Mouse (Mus musculus) ES-E14 (cell line): ENCODE data around the gene Tmem132b. TPM values are rescaled to one million over a fixed set of nuclear protein-coding genes. Genes with fewer than 3 reads are reported as not detected.

ENCODE experiments used
- DNase-seq: peaks from one replicate; pipeline ENCODE4 v3.0.0-alpha.2; 2013; ENCODE audit warnings: low read depth, low spot score
- H3K27ac ChIP-seq: 2 replicates; pipeline ENCODE4 v1.5.1; 2012; ENCODE audit warnings: low read depth, mild to moderate bottlenecking, low read length, moderate library complexity, mixed read lengths; ENCODE audit not compliant: poor library complexity, insufficient read depth, severe bottlenecking
- H3K36me3 ChIP-seq: 2 replicates; pipeline ENCODE4 v1.6.1; 2012; ENCODE audit warnings: mild to moderate bottlenecking, low read length, moderate library complexity, mixed read lengths; ENCODE audit not compliant: control insufficient read depth, poor library complexity, insufficient read depth, severe bottlenecking
- H3K4me1 ChIP-seq, 2 experiments: fragments of 150-350 bp in 1 of 2; sonication (generic) in 1 of 2; 2 replicates each; pipeline ENCODE4 v1.6.1; 2012; ENCODE audit warnings: low read length in 2 of 2, mild to moderate bottlenecking in 1 of 2, mixed read lengths in 1 of 2; ENCODE audit not compliant: control insufficient read depth in 2 of 2, insufficient read depth in 2 of 2, poor library complexity in 1 of 2
- H3K4me3 ChIP-seq, 2 experiments: fragments of 150-350 bp in 1 of 2; sonication (generic) in 1 of 2; 2 replicates each; pipeline ENCODE4 v1.5.1; 2012; ENCODE audit warnings: low read length in 2 of 2, low read depth in 1 of 2, mild to moderate bottlenecking in 1 of 2, mixed read lengths in 1 of 2; ENCODE audit not compliant: insufficient read depth in 1 of 2, poor library complexity in 1 of 2, severe bottlenecking in 1 of 2
- H3K9ac ChIP-seq: 2 replicates; pipeline ENCODE4 v1.6.1; 2012; ENCODE audit warnings: low read depth, mild to moderate bottlenecking, low read length, mixed read lengths; ENCODE audit not compliant: poor library complexity, insufficient read depth, severe bottlenecking
- H3K9me3 ChIP-seq: fragments of 150-350 bp; sonication (generic); 2 replicates; pipeline ENCODE4 v1.6.1; 2012; ENCODE audit warnings: low read depth, mild to moderate bottlenecking, low read length; ENCODE audit not compliant: control insufficient read depth, insufficient read depth
- CHD2 ChIP-seq: IDR thresholded peaks from 2 replicates; pipeline ENCODE4 v1.6.1; 2014; ENCODE audit warnings: mild to moderate bottlenecking, low read depth, low read length, inconsistent platforms
- HCFC1 ChIP-seq: IDR thresholded peaks from 2 replicates; pipeline ENCODE4 v1.6.1; 2012; ENCODE audit warnings: low read length, inconsistent platforms, borderline replicate concordance; ENCODE audit not compliant: insufficient read depth
- MAFK ChIP-seq: IDR thresholded peaks from 2 replicates; pipeline ENCODE4 v1.6.1; 2014; ENCODE audit warnings: mild to moderate bottlenecking, low read depth, low read length, inconsistent platforms; ENCODE audit not compliant: insufficient read depth
- ZC3H11A ChIP-seq: IDR thresholded peaks from 2 replicates; pipeline ENCODE4 v1.6.1; 2012; ENCODE audit warnings: low read depth, mild to moderate bottlenecking, inconsistent platforms, low read length, borderline replicate concordance
- ZNF384 ChIP-seq: IDR thresholded peaks from 2 replicates; pipeline ENCODE4 v1.6.1; 2012; ENCODE audit warnings: low read depth, low read length, inconsistent platforms
- in situ Hi-C, 2 experiments: fragments of 600-800 bp; cut with MboI; formaldehyde crosslinking; loops; one replicate each; pipeline ENCODE4 v1.15.1; 2025; ENCODE audit warnings: low sequenced_read_pairs in 2 of 2, inconsistent platforms in 1 of 2; ENCODE audit not compliant: unreplicated experiment in 2 of 2
- total RNA-seq: library from RNA; depleted of rRNA; stranded (reverse); fragments of 300-350 nt; gene quantifications from 2 replicates; pipeline ENCODE4 v1.2.3, GENCODE M21; 2012

Tmem132b gene
- total RNA-seq, 1 experiment = 0.13 TPM

DNA sequence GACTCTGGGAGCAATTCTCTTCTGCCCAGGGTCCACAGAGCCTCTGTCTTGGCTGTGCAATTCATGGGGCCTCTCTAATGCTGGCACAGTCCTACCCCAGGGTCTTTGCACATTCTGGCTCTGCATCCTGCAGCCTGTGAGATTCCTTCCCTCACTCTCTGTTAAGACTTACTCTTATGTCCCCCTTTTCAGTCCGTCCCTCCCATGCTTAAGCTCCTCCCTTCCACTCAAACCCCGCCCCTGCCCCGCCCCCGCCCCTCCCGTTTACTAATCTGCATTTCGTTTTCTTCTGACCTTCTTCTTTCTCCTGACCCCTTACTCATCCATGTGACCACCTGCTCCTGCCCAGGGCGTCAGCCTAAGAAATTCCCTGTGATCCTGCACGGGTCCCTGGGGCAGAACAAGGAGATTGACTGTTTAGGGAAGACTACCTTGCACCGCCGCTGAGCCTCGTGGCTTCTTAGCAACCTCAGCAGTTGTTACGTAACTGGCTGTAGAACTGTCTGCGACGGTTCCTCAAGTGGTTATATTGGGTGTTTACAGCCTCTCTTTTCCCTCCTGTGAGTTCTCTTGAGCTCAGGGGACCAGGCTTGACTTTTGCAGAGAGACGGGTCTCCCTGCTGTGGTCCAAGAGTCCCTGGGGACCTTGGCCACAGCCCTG, 10.5 kb upstream of the Tmem132b start:
- Histone ChIP-seq H3K4me1 (peaks cover 0 to 20% of the 10 kb centered on the region in 2 experiments; a peak in 3 of 4 replicates), H3K27ac (0 out of 2 replicates have a peak overlapping the region, but pooled peaks have one; percentile 15), H3K9me3 (no peaks in the 10 kb centered on the region), H3K9ac (peak overlapping the region; percentile 49; the same call in 1 of the 2 replicates), H3K36me3 (peaks cover 5% of the 10 kb centered on the region; the same call in 1 of the 2 replicates), H3K4me3 (peak overlapping the region; percentile 29 to 55; a peak in 3 of 4 replicates)
- DNase-seq = no peak
- TF ChIP-seq MAFK (peak; percentile 58; the same call in 1 of the 2 replicates), HCFC1 (no peak)
- in situ Hi-C loops = no loop called here

DNA sequence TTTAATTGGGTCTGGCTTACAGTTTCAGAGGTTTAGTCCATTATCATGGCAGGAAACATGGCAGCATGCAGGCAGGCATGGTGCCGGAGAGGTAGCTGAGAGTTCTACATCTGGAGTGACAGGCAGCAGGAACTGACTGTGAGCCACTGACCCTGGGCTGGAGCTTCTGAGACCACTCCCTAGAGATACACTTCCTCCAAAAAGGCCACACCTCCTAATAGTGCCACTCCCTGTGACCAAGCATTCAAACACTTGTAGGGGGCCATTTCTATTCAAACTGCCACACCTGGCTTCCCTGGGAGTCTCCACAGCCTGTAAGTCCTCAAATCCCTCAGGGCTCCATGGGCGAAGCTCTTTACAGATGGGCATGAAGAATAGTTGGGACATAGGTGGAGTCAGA, 8.2 kb upstream of the Tmem132b start:
- peaks cover 0 to 18% of the 10 kb centered on the region in 2 experiments; a peak in 3 of 4 replicates for H3K4me1 ChIP-seq
- DNase-seq = no peak
- TF ChIP-seq MAFK (no peak), CHD2 (no peak), ZNF384 (no peak), HCFC1 (no peak), ZC3H11A (no peak)
- no peaks in the 10 kb centered on the region for H3K9me3 ChIP-seq
- no peak overlapping the region for H3K4me3 ChIP-seq
- in situ Hi-C loops = no loop called here
- no peak overlapping the region for H3K27ac ChIP-seq
- H3K36me3 ChIP-seq = no peaks in the 10 kb centered on the region
- H3K9ac ChIP-seq = no peak overlapping the region

DNA sequence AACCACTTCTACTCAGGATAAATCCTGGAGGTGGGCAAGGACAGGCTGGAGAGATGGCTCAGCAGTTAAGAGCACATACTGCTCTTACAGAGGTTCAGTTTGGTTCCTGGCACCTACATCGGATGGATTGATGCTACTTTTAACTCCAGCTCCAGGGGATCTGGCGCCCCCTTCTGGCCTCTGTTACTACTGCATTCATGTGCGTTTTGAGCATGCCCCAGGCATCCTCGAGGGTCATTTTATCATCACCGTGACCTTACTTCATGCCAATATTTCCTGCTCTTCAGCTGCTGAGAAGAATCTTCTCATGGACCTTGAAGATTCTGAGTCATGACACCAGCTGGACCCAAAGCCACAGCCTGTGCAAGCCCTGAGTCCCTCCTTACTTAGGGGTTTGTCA, 6.1 kb upstream of the Tmem132b start:
- H3K27ac ChIP-seq = no peak overlapping the region
- no peak overlapping the region for H3K9ac ChIP-seq
- no peak overlapping the region for H3K4me3 ChIP-seq
- in situ Hi-C loops = no loop called here
- DNase-seq = no peak
- no peaks in the 10 kb centered on the region for H3K36me3 ChIP-seq
- H3K4me1 ChIP-seq = peaks cover 0 to 18% of the 10 kb centered on the region in 2 experiments; a peak in 3 of 4 replicates
- 0 out of 2 replicates have a peak, but pooled peaks have one; percentile 25 for TF ChIP-seq ZC3H11A
- TF ChIP-seq CHD2 = no peak
- TF ChIP-seq ZNF384 = no peak
- H3K9me3 ChIP-seq = no peaks in the 10 kb centered on the region

DNA sequence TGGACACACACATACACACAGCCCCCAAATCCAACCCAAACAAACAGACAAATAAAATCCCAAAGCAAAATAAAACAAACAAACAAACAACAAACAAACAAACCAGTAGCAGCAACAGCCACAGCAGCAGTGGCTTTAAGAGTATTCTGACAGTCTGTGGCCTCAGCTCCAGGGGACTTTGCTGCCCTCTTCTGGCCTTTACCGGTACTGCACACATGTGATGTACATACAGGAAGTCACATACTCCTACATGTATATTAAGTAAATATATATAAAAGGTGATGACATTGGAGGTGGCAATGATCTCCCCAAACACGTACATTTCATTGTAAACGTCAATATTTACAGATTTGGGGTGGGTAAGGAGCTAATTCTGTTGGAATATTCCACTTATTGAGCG, 5.1 kb upstream of the Tmem132b start:
- in situ Hi-C loops = no loop called here
- TF ChIP-seq CHD2 = no peak
- no peak for TF ChIP-seq ZNF384
- TF ChIP-seq ZC3H11A = no peak
- Histone ChIP-seq H3K4me1 (peaks cover 0 to 14% of the 10 kb centered on the region in 2 experiments; a peak in 2 of 4 replicates), H3K9me3 (no peaks in the 10 kb centered on the region), H3K4me3 (no peak overlapping the region), H3K36me3 (no peaks in the 10 kb centered on the region), H3K27ac (no peak overlapping the region), H3K9ac (no peak overlapping the region)
- no peak for DNase-seq

DNA sequence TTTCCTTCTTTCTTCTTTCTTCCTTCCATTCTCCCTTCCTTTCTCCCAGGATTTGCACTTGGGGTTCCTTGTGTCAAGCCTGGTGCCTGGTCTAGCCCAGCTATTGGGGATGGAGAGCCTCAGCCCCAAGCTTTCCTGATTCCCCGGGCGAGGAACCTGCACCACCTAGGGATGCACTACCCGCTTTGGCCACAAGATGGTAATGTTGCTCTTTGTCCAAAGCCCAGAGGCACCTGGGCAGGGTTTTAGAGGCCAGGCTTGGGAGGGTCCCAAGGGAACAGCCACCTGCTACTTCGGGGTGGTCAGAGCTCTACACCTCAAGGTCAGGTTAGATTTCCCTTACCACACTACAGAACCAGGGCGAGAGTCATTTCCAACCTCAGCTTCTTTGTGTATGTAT, 2.5 kb upstream of the Tmem132b start:
- in situ Hi-C loops = no loop called here
- H3K9ac ChIP-seq = no peak overlapping the region
- no peak for DNase-seq
- TF ChIP-seq MAFK (no peak), ZC3H11A (peak; percentile 64; the same call in 1 of the 2 replicates)
- no peaks in the 10 kb centered on the region for H3K36me3 ChIP-seq
- H3K27ac ChIP-seq = no peak overlapping the region
- no peak overlapping the region for H3K4me3 ChIP-seq
- peaks cover 0 to 12% of the 10 kb centered on the region in 2 experiments; a peak in 2 of 4 replicates for H3K4me1 ChIP-seq
- no peaks in the 10 kb centered on the region for H3K9me3 ChIP-seq
